Mouse (Mus musculus) midbrain, embryonic 16.5 days (tissue): Measurements from ENCODE around the gene Lrrc28. TPM values are rescaled to one million over a fixed set of nuclear protein-coding genes. Genes with fewer than 3 reads are reported as not detected.
A peak's percentile ranks its signal among the peaks of the same experiment; 100 is the strongest.

Experiments used
- ATAC-seq: fragments of 200-750 bp; cut with Nextera tagmentation; 2 replicates; pipeline ENCODE4 v1.8.0; 2017; ENCODE audit warnings: moderate TSS enrichment
- H3K27ac ChIP-seq: fragments of 300-500 bp; sonication (generic); 2 replicates; pipeline ENCODE4 v1.5.1; 2014; ENCODE audit warnings: mild to moderate bottlenecking, low read length, mixed read lengths
- H3K27me3 ChIP-seq: fragments of 300-500 bp; sonication (generic); 2 replicates; pipeline ENCODE4 v1.6.1; 2014; ENCODE audit warnings: low read depth, low read length, mixed read lengths; ENCODE audit not compliant: control insufficient read depth, insufficient read depth
- H3K36me3 ChIP-seq: fragments of 300-500 bp; sonication (generic); 2 replicates; pipeline ENCODE4 v1.6.1; 2014; ENCODE audit warnings: mild to moderate bottlenecking, low read length, moderate library complexity, mixed read lengths; ENCODE audit not compliant: control insufficient read depth, insufficient read depth
- H3K4me1 ChIP-seq: fragments of 300-500 bp; sonication (generic); 2 replicates; pipeline ENCODE4 v1.6.1; 2014; ENCODE audit warnings: mild to moderate bottlenecking, low read length, mixed read lengths; ENCODE audit not compliant: control insufficient read depth, insufficient read depth
- H3K4me2 ChIP-seq: fragments of 300-500 bp; sonication (generic); 2 replicates; pipeline ENCODE4 v1.6.1; 2014; ENCODE audit warnings: mild to moderate bottlenecking, low read length, mixed read lengths
- H3K4me3 ChIP-seq: fragments of 300-500 bp; sonication (generic); 2 replicates; pipeline ENCODE4 v1.5.1; 2014; ENCODE audit warnings: low read depth, mild to moderate bottlenecking, low read length, moderate library complexity, mixed read lengths
- H3K9ac ChIP-seq: fragments of 300-500 bp; sonication (generic); 2 replicates; pipeline ENCODE4 v1.6.1; 2014; ENCODE audit warnings: low read depth, low read length, mixed read lengths
- H3K9me3 ChIP-seq: fragments of 300-500 bp; sonication (generic); replicated peaks from 2 replicates; pipeline ENCODE4 v1.6.1; 2014; ENCODE audit warnings: mild to moderate bottlenecking, low read length, mixed read lengths; ENCODE audit not compliant: control insufficient read depth, poor library complexity, severe bottlenecking
- WGBS: fragments of 180-500 bp; shearing (Covaris S2); extraction: QIAGEN DNeasy Blood & Tissue Kit; methylation state at CpG from one replicate; pipeline ENCODE4 v1.1.7; 2014; 5-methylcytosine and 5-hydroxymethylcytosine counted together
- polyA plus RNA-seq: library from polyadenylated mRNA; unstranded; fragments of >200 nt; fragmentation: Nextera tagmentation; extraction: Ambion mirVana; gene quantifications from 2 replicates; pipeline ENCODE4 v1.2.1, GENCODE M21; 2015

The Lrrc28 gene
- polyA plus RNA-seq, 1 experiment from 2014 or later = 24.0 TPM

DNA sequence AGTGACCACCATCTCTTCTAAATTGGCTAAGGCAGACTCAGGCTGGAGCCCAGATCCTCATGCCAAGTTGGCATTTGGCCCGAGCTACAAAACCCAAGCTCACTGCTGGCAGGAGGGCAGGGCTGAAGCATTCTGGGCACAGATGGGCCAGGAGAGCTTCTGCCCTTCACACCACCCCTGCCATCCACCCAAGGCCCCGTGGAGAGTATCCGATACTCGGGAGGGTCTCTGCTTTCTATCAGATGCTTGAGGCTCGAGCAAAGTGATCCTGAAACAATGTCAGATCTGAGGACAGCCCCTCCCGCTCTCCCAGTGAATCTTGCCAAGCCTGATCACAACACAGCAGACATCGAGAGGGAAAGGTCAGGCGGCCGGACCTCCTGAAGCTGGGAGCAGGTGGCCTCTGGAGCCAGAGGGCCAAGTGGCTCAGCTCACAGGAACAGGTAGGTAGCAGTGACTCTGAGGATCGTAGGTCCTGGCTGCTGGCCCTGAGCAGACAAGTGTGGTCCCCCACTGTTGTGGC, 157.1 kb downstream of the Lrrc28 start:
- H3K9ac ChIP-seq = no peak overlapping the region
- no peaks in the 10 kb centered on the region for H3K36me3 ChIP-seq
- H3K9me3 ChIP-seq = no peaks in the 10 kb centered on the region
- H3K4me2 ChIP-seq = no peak overlapping the region
- H3K27ac ChIP-seq = no peak overlapping the region
- ATAC-seq = no peak
- 76% methylated on average over 10 of the region's 10 CpGs for WGBS
- H3K4me1 ChIP-seq = peaks cover 3% of the 10 kb centered on the region; the same call in 1 of the 2 replicates
- H3K27me3 ChIP-seq = no peaks in the 10 kb centered on the region
- H3K4me3 ChIP-seq = no peak overlapping the region

DNA sequence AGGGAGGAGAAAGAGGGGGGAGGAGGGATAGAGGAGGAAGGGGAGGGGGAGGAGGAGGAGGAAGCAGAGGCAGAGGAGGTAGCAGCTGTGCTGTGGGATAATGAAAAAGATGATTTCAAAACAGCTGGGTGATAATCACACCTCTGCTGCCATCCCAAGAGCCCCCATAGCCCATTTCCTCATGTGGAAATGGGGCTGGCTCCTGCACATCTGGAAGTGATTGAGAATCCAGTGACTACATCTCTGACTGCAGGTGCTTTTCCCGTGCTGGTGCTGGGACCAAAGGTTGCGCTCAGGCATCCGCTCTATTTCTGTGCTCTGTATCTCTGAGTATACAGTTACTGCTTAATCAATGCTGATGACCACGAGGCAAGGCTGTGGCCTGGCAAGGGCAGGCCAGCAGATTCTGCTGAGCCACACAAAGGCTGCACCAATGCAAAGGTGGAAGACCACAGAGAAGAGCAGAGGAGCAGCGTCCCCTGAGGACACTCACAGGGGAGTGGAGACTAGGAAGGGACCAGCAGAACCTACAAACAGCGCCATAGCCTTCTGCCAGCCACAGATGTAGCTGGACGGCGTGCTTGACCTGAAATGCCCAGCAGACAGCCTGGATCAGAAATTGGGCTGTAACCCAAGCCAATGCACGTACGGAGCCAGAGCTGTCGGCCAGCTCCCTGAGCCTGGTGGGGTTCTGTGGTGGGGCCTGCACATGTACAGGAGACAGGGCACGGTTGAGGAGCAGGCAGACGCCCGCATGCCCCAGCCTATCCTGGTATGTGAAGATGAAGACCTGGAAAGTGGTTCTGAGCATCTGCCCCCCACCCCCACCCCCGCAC, 157.9 kb downstream of the Lrrc28 start:
- H3K9ac ChIP-seq = no peak overlapping the region
- ATAC-seq = no peak
- no peaks in the 10 kb centered on the region for H3K9me3 ChIP-seq
- no peak overlapping the region for H3K27ac ChIP-seq
- H3K4me1 ChIP-seq = peaks cover 3% of the 10 kb centered on the region; the same call in 1 of the 2 replicates
- no peaks in the 10 kb centered on the region for H3K27me3 ChIP-seq
- H3K4me2 ChIP-seq = no peak overlapping the region
- H3K36me3 ChIP-seq = no peaks in the 10 kb centered on the region
- H3K4me3 ChIP-seq = no peak overlapping the region
- 84% methylated on average over 15 of the region's 15 CpGs for WGBS

DNA sequence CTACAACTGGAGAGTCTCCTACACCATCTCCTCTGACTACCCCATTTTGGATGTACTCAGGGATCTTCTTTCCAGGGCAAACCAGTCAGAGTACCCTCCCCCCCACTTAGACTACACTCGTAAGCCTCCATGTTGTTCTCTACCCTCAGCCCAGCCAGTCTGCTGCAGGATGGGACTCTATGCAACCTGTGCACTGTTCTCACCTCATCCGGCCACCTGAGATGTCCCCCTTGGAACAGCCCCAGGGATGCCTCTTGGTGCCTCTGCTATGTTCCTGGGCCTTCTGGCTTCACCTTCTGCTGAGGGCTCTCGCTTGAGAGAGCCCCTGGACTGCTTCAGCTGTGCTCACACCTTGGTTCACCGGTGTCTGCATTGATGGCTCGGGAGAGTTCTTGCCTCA, 158.7 kb downstream of the Lrrc28 start:
- Histone ChIP-seq H3K36me3 (no peaks in the 10 kb centered on the region), H3K27ac (no peak overlapping the region), H3K9me3 (no peaks in the 10 kb centered on the region), H3K4me3 (no peak overlapping the region), H3K27me3 (no peaks in the 10 kb centered on the region), H3K4me2 (no peak overlapping the region), H3K4me1 (peaks cover 3% of the 10 kb centered on the region; the same call in 1 of the 2 replicates), H3K9ac (no peak overlapping the region)
- no peak for ATAC-seq
- 77% methylated on average over 5 of the region's 5 CpGs for WGBS

DNA sequence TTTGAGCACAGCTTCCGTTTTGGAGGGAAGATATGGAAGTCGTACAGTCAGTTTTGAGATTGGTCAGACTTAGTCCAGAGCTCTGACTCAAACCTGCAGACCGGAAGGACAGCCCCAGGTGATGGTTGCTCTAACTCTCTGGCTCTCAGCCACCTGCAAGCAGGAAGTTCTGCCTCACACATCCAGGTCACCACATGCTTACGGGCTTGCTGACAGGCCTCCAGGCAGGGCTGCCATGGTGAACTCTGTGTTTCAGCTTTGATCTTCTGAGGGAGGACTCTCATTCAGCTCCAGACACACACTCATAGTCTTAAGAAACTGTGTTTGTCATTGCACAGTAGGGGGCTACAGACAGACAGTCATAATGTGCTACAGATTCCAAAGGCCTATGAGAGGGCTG, 161.4 kb downstream of the Lrrc28 start:
- Histone ChIP-seq H3K27ac (no peak overlapping the region), H3K4me2 (no peak overlapping the region), H3K36me3 (no peaks in the 10 kb centered on the region), H3K9ac (no peak overlapping the region), H3K4me1 (peaks cover 5% of the 10 kb centered on the region), H3K9me3 (no peaks in the 10 kb centered on the region), H3K4me3 (no peak overlapping the region), H3K27me3 (no peaks in the 10 kb centered on the region)
- 86% methylated on average over 4 of the region's 4 CpGs for WGBS
- no peak for ATAC-seq

DNA sequence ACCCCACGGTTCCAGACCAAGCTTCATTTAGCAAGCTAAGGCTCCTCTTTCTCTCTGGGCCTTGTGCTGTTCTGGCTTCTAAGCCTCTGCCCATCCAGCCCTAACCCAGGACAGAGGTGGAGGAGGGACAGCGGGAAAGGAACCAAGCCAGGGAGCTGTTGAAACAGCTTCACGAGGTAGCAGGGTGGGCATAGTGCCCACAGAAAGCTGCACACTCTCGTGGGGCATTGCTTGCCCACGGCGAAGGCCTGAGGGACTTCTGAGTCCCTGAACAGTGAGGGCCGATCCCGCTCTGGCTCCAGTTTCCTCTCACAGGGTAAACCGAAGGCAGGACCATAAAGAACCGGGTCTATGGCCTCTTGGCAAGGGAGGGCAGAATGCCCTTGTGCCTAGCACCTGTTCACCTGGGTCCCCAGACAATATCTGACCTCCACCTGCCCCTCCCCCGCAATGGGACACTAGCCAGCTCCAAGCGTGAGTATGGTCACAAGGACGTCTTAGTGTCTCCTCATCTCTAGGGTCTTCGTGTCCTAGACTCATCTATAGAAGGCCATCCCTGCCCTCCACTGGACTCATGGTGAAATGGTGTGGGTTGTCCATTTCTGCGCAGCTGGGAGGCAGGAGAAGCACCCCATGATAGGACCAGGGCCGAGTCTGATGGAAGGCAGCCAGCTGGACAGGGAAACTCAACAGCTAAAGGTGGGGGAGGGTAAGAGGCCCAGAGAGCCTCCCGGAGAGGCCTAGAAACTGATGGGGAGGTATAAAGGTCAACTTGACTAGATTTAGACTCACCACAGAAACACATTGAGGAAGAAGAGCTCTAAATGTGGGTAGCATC, 165.3 kb downstream of the Lrrc28 start:
- H3K27me3 ChIP-seq = no peaks in the 10 kb centered on the region
- H3K9me3 ChIP-seq = no peaks in the 10 kb centered on the region
- peaks cover 12% of the 10 kb centered on the region for H3K4me1 ChIP-seq
- no peak overlapping the region for H3K4me3 ChIP-seq
- 83% methylated on average over 17 of the region's 17 CpGs for WGBS
- no peaks in the 10 kb centered on the region for H3K36me3 ChIP-seq
- no peak overlapping the region for H3K4me2 ChIP-seq
- H3K9ac ChIP-seq = no peak overlapping the region
- no peak overlapping the region for H3K27ac ChIP-seq
- ATAC-seq = no peak

DNA sequence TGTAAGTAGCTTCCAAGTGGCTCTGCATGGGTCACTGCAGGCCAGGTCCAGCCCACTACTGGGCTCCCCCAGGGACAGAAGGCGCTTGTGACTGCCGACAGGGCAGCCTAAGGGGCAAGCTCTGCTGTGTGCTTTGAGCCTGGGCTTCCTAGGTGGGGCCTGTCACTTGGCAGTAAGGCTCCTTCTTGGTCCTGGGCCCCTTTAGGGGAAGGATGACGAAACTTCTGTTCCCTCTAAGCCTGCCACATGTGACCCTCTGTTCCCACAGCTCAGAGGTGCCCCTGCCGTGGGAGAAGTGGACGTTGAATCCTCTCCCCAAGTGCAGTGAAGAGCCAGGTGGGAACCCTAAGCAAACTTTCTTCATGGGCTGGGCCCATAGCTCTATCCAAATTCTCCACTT, 165.9 kb downstream of the Lrrc28 start:
- H3K4me1 ChIP-seq = peaks cover 13% of the 10 kb centered on the region
- 63% methylated on average over 5 of the region's 5 CpGs for WGBS
- H3K4me3 ChIP-seq = no peak overlapping the region
- no peaks in the 10 kb centered on the region for H3K27me3 ChIP-seq
- no peak overlapping the region for H3K27ac ChIP-seq
- H3K9ac ChIP-seq = no peak overlapping the region
- ATAC-seq = 0 out of 2 replicates have a peak, but pooled peaks have one; percentile 15
- no peaks in the 10 kb centered on the region for H3K9me3 ChIP-seq
- no peak overlapping the region for H3K4me2 ChIP-seq
- no peaks in the 10 kb centered on the region for H3K36me3 ChIP-seq

DNA sequence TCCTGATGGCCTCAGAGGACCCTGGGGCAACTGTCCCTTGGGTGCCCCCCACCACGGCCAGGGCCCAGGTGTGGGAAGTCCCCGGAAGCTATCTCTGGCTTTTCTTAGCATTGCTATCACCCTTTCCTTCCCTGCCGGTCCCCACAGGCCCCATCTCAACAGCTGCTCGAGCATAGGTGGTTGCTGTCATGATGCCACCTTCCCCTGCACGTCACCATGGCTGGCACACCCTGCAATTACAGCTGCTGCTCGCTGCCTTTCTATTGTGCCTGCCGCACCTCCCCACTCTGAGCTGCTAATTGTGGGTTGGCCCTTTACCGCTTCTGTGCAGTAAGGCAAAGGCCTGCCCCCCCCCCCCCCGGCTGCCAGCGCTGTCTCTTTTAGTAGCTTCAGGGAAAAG, 167.1 kb downstream of the Lrrc28 start:
- peak; percentile 32; the same call in 1 of the 2 replicates for ATAC-seq
- 48% methylated on average over 8 of the region's 10 CpGs for WGBS
- Histone ChIP-seq H3K9ac (0 out of 2 replicates have a peak overlapping the region, but pooled peaks have one; percentile 2), H3K4me3 (no peak overlapping the region), H3K36me3 (no peaks in the 10 kb centered on the region), H3K9me3 (no peaks in the 10 kb centered on the region), H3K4me1 (peaks cover 13% of the 10 kb centered on the region), H3K27me3 (no peaks in the 10 kb centered on the region), H3K27ac (no peak overlapping the region), H3K4me2 (no peak overlapping the region)

DNA sequence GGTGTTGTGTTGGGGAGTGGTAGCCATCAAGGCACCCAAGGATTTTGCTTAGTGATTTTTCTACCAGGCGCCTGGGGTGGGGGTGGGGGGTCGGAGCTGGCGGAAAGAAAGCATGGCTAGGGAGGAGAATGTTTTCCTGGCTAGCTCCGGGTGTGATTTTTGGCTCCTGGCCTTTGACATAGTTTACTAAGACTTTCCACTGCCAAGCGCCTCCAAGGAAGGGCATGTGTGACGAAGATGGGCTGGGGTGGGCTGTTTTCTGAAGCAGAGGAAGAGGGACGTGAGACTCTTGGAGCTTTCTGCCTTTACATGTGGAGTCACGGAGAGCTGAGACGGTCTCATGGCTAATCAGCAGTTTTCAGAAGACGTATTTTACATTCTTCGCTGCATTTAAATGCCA, 173.8 kb downstream of the Lrrc28 start:
- Histone ChIP-seq H3K4me3 (no peak overlapping the region), H3K27ac (no peak overlapping the region), H3K4me2 (no peak overlapping the region), H3K4me1 (peaks cover 11% of the 10 kb centered on the region), H3K36me3 (no peaks in the 10 kb centered on the region), H3K9ac (no peak overlapping the region), H3K27me3 (no peaks in the 10 kb centered on the region), H3K9me3 (no peaks in the 10 kb centered on the region)
- no peak for ATAC-seq
- 79% methylated on average over 11 of the region's 11 CpGs for WGBS
